Mouse (Mus musculus): ENCODE data around the gene Oasl1.

- TF ChIP-seq CTCF (IDR thresholded peaks at IDR 0.05; ENCODE audit: low read depth, low read length) (no peak), POLR2A (IDR thresholded peaks at IDR 0.05; ENCODE audit: insufficient read depth, low read length) (no peak), EP300 (IDR thresholded peaks at IDR 0.05; ENCODE audit: insufficient read depth, low read depth, low read length) (no peak)
Measured at GRCm38 (mm10) chr5:114958069-114958468, 35.0 kb downstream of the Oasl1 start.

Measured in ES-Bruce4 (cell line).